Mouse (Mus musculus) 3T3-L1 (cell line): ENCODE results near the gene Draxin.
"Not testable (repeated sequence)": the region's sequence is repeated elsewhere in the genome, so short reads cannot be mapped to it uniquely, and the experiment has no call there.

ENCODE experiments used
- DNase-seq: peaks from one replicate; pipeline ENCODE4 v3.0.0-alpha.2; 2015; ENCODE audit warnings: low read depth, low spot score

Gene Draxin

DNA sequence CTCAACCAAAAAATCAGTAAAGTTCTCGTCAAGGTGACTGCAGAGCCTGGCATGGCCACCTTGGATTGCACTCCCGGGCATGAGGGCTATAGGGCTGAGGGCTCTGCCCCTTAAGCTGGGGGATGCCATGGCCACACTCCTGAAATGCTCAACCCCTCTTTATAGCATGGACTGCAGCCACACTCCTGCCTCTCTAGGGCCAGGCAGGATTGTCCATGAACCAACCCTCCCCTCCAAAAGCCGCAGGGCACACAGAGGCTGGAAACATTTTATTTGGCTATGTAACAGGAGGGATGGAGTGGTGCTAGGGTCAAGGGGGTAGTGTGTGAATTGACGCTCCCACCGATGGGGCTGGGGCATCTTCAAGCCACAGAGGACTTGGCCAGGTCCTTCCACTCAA lies 22.0 kb upstream of the Draxin start:
- no peak for DNase-seq

DNA sequence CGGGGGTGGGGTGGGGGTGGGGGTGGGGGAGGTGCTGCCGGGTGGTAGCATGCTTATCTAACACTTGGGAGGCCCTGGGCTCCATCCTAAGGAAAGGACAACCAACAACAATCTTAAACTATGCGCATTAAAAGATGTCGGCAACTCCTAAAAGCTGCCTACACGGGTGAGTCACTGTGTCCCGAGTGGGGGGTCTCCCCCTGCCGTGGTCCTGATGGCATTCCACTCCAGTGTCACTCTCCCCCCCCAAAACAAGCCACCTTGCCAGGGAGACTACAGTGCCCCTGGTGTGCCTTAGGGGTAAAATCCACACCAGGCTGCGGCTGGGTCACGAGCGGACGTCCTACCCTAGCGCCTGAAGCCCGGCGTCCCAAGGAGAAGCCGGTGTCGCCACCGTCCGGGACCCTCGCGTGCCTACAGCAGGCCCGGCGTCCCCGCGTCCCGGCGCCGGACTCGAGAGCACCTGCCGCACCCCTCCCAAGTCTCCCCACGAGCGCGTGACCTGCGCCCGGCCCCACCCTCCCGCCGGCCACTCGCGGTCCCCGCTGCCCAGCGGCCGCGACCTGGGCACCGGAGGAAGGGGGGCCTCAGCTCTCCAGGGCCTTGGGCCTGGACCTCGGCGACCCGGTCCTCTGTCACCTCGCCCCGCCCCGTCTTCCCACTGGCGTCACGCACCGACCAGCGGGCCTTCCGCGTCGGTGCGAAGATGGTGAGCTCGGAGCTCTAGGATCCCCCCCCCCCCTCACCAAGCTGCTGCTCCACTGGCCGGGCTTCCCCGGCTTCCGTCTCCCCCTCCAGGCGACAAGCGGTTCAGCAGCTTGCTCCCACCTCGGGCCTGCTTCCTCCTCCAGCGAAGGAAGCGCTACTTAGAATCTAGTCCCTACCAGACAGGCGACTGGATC lies 21.0 kb upstream of the Draxin start, which contains the start of gene Fbxo6:
TSS of gene Fbxo6 (minus strand) at position 874 of the 902 bp plus-strand sequence.
- peak; percentile 93 for DNase-seq

DNA sequence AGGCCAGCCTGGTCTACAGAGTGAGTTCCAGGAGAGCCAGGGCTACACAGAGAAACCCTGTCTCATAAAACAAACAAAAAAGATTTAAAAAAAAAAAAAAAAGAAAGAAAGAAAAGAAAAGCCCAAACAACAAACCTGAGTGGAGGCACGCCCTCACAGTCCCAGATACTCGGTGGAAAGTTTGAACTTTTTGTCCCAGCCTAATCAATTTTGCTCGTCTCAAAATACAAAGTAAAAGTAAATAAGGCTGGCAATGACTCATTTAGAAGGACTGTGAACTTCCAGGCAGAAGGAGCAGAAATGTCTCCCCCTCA lies 20.4 kb upstream of the Draxin start:
- DNase-seq, result no peak

DNA sequence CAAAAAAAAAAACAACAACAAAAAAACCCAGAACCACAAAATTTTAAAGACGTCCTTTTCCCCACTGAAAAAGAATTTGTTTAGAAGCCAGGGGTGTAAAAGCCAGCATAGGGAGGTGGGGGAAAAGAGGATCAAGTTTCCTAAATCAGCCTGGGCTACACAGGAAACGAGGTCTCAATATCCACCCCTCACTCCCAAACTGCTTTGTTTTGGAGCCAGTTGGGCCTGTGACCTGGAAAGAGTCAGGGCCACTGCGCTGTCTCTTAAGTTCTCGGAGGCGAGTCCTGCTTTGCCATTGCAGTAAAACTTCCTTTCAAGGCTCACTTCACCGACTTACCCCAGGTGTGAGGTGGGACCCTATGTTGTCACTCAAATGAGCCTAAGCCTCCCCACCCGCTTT lies 19.7 kb upstream of the Draxin start:
- no peak for DNase-seq

DNA sequence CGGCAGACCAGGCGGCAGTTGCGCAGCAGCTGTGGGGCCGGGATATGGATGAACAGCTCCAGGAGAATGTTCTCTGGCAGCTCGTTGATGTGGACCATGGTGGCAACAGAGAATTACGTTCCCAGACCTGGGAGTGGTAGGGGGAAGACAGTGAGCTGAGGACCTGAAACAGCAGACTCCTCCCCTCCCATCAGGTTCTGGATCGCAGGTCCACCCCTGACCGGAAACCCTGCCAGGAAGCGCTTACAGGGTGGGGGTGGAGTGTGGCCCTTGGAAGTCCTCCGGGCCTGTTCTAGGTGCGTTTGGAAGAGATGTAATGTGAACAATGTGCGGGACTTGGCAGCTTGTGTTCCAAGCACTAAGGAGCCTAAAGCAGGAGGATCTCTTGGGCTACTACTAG lies 19.0 kb upstream of the Draxin start:
- DNase-seq, result no peak

DNA sequence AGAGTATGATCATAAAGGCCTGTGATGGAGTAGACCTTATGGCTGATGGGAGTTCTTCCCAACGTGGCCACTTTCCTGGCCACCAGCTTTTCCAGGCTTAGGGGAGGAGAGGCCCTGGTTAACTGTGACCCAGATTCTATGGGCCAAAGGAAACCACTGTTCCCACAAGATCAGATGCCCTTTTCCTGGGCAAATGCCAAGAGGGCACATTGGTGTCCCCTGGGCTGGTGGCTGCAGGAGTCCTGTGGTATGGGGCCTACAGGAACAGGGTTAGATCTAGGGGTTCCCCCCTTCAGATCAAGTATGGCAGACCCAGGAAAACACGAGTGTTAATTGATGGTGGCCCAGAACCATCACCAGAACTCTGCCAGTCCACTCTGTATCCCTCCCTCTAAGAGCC lies 17.2 kb upstream of the Draxin start:
- no peak for DNase-seq

DNA sequence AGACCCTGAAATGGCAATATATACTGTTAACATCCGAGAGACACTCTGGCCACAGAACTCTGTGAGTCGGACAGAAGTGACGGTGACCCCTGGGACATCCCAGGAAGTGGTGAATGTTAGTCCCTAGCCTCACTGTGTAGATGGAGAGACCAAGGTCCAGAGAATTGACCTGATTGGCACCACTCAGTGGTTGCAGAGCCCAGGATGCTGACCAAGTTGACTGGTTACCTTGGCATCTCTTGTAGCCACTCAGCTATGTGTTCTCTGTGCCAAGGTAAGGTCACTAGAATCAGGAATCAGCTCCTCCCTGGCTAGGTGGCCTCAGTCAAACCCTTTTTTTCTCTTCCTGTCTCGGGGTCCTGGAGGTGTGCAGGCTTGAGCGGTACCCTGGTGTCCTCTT lies 13.2 kb upstream of the Draxin start:
- no peak for DNase-seq

DNA sequence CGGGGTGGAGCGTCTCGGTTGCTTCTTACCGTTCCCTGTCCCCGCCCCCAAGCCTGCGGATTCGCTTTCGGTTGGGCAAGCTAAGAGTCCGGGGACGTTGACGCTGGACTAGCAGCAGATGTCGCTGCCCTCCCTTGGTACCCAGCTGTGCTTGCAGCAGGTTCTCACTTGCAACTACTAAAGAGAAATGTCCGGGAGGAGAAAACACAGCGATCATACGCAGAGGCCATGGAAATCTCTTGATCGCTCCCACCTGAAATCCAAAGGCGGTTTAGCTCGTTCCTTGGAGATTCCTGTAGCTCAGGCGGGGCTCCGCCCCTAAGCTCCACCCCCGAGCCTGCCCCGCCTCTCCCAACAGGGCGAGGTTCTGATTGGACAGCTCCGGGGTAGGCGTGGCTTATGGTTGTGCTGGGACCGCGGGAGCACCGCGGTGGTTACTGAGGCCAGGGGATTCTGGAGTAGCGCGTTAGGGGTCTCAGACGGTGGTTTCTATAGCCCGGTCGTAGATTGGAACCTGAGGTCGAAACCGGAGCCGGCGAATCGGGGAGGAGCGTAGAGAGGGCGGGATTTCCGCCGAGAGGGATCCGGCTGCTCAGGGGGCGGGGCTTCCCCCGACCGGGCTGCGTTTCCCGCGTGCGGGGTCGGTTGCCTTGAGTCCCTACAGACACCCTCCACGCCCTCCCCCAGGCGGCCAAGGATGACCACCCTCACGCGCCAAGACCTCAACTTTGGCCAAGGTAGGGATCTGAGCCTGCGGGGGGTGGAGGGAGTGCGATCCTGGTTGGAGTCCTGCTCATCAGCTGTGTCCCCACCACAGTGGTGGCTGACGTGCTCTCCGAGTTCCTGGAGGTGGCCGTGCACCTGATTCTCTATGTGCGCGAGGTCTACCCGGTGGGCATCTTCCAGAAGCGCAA lies 9.9 kb upstream of the Draxin start:
- DNase-seq, result peak; percentile 93

DNA sequence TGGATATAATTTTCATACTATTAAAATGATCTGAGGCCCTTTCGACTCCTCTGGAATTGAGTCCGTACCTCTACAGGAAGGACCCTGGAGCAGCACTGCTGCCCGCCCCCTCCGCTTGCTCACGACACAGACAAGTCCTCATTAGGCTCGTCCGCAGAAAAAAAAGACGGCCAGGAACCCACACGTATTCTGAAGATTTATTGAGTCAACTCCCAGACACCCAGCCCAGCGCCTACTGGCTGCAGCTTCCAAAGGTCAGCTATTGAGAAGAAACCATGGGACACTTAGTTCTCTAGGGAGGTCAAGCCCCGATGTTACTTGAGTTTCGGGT lies 9.2 kb upstream of the Draxin start:
- no peak for DNase-seq

DNA sequence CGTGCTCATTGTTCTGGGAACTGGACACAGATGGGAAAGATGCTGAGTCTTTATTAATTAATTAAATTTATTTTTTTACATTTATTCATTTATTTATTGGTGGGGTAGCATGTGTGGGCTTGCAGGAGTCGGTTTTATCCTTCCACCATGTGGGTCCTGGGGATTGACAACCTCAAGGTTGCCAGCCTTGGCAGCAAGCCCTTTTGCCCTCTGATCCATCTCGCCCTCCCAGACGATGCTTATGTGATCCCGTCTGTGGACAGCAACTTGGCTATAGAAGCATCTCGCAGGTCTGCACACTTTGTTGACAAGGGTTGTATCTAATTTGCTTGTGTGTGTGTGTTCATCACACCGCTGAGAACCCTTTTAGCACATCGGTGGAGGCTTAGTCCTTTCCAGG lies 7.0 kb upstream of the Draxin start:
- DNase-seq, result no peak

DNA sequence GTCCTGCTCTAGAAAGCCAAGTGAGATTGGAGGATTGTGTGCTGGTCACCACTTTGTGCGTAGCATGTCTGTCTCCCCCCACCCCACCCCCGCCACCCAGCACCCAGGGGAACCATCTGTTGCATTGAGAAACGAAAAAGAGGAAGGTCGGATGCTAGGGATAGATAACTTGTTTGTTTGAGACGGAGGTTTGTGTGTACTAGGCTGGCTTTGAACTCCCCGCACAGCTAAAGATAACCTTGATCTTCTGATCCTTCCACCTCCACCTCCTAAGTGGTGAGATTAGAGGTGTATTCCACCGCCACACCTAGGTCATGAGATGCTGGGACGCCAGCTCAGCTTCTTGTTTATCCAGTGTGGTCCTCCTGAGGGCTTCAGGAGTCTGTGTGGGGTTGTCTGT lies 4.5 kb upstream of the Draxin start:
- DNase-seq, result no peak

DNA sequence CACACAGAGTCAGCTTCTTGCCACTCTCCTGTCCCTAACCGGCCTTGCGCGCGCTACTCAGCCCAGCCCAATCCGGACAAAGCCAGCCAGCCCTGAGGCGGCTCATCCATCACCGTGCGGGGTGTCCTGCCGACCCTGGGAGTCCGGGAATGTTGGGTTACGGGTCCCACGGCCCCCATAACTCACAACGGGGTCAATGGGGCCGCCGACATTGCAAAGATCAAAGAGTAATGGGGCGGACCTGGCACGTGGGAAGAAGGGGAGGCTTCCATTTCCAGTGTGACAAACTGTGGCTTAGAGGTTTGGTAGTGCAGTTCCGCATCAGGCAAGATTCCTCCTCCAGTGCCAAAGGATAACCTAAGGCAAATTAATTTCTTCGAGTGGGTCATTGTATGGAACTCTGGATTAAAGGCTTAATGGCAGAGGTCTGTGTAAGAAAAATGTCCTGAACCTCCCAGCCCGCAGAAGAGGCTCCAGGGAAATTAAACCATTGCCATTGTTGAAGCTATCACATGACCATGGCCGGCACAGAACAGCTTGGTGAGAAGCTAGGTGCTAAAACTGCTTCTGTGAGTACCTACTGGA lies 1.1 kb upstream of the Draxin start:
- no peak for DNase-seq

DNA sequence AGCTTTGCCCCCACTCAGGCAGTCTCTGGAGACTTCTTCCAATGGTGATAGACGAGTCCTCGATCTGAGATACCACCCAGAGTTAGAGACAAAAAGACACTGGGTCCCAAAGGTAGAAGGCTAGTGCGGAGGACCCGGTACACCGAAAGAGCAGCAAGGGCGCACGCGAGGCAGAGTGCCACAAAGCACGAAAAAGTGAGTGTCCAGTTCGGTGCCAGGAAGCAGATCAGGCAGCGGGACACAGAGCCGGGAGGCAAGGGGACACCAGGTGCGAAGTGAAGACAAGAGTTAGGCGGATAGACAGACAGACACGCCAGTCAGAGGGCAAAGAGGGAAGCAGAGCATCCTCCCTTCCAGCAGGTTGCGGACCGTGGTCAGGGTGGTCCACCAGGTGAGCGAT lies 365 bp downstream of the Draxin start, which contains the start of gene Mad2l2:
TSS of gene Mad2l2 (plus strand) at position 252 of the 400 bp plus-strand sequence.
- DNase-seq, result no peak

DNA sequence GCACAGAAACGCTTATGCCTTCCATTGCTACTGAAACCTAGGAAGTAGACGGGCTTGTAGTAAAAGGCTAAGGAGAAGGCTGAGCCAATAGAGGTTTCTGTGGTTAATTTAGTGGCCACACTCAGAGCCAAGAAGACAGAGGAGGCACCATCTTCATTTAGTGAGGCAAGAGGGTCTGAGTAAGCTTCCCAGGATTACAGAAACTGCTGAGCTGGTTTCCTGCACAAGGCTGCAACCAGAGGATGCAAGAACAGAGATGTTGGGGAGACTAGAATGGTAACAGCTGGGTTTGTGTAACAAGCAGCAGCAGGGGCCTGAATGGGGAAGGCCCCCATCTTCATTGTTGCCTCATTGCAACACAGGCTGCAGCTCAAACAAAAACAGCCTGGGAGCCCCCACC lies 1.8 kb downstream of the Draxin start:
- no peak for DNase-seq

DNA sequence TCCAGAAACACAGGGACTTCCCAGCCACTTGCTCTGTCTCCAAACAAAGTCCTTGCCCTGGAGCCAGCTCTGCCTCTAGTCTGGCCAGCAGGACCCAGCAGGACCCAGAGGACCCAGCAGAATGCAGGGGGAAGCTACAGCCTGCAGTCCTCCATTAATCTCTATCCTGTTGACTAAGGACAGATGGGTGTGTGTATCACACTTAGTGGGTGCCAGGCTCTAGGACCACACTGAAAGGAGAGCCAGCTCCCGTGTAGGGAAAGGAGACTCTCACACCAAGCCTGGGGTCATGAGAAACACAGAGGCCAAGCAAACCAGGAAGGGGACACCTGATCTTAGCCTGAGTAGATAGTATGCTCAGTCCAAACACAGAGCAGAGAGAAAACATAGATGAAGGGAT lies 2.3 kb downstream of the Draxin start:
- DNase-seq, result no peak

DNA sequence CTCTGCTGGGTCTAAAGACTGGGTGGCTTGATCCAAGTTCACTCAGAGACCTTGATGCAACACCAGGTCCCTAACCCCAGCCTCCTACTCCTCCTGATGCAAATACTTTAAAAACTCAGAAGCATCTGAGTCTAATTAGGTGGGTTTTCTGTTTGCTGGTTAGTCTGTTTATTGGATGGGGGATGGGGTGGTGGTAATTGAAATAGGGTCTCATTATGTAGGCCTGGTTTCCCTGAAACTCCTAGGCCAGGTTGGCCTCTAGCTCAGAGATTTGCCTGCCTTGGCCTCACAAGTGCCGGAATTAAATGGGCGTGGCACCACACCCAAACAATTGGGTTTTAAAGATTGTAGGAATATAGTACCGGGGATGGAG lies 7.8 kb downstream of the Draxin start:
- no peak for DNase-seq

DNA sequence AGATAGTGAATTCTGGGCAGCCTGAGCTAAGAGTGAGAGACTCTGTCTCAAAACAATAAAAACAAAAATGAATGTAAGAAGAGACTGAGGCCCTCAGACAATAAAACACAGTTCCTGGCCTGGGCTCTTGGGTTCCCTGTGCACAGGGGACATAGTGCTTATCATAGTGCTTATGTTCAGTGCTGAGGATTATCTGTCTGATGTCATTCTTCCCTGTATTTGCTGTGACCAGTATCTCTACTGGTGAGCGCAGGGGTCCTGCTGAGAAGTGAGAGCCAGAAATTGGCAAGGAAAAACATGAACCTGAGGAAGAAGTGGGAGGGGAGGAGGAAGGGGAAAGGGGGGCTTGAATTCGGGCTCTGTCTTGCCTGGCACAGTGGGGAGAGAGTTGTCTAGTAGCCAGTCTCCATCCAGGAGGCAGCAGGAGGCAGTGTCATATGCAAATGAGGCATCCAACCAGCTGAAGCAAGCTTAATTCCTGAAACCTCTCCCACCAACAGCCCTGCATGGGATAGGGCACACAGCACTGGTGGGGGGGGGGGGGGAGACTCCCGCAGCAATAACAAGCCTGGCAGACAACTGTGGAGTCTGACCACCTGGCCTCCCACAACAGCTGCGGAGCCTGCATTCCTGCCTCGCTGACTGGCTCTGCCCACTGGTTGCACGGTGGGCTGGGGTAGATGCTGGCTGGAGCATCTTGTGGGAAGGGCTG lies 8.4 kb downstream of the Draxin start:
- DNase-seq, result no peak

DNA sequence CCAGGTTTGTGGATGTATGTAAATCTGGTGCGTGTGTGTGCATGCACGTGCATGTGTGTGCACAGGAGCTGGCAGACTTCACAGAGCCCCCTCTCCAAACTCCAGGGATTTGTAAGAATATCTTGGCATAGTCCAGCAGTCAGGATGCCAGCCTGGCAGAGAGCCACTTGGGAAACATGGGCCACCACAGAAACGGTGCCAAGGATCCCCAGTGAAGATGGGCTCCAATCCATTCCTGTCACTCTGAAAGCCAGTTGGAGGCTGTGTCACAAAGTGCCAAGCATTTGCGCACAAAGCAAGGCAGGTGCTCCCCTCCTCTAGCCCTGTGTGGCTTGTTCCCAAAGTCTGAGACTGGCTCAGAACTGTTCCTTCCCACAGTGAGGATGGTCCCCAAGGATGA lies 9.1 kb downstream of the Draxin start:
- DNase-seq, result no peak

DNA sequence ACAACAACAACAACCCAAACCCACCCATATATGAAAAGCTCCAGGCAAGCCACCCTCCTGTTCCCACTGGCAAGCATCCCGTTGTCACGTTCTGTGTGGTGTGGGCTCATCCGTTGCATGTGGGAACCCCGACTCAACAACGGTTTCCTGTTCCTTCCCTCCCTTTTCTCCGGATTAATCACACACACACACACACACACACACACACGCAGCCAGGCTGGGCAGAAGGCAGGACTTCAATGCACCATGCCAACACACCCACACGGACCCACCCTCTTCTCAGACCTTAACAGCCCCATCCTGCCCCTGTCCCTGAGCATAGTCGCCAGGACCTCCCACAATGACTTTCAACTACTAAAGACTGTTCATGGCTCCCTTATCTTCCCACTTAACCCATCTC lies 9.9 kb downstream of the Draxin start:
- DNase-seq, result no peak

DNA sequence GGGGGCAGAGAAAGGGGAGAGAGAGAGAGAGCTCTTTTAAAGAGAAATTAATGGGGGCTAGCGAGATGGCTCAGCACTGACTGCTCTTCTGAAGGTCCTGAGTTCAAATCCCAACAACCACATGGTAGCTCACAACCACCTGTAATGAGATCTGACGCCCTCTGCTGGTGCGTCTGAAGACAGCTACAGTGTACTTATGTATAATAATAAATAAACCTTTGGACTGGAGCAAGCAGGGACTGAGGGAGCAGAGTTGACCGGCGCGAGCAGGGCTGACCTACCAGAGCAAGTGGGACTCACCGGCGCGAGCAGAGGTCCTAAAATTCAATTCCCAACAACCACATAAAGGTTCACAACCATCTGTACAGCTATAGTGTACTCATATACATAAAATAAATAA lies 10.9 kb downstream of the Draxin start:
- not testable (repeated sequence) for DNase-seq

DNA sequence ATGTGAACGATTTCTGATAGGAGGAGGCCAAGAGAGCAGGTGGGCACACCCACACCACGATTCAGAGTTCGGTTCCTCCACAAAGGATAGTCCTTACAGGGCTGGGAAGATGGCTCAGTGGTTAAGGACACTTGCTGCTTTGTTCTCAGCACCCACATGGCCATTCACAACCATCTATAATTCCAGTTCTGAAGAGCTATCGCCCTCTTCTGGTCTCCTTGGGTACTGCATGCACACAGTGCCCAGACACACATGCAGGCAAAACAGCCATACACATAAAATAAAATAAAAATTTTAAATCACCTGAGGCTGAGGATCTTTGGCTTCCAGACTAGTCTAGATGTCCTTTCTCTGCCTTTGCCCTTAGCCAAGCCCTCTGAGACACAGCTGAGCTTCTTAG lies 13.1 kb downstream of the Draxin start:
- DNase-seq, result peak; percentile 16

DNA sequence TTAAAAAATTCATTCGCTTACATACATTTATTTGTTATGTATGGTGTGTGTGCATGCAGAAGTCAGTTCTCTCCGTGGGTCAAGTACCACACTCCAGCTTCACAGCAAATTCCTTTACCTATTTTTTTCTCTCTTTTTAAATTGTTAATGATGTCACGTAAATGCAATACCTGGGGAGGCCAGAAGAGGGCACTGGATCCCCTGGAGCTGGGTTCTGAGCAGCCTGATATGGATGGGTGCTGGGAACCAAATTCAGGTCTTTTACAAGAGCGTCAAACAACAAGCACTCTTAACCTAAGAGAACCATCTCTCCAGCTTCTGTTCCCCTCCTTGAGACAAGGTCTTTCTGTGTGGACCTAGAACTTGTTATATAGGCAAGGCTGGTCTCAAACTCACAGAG lies 13.8 kb downstream of the Draxin start:
- peak; percentile 40 for DNase-seq
